In genomic region chr2:138274086-138274485, GRCm38 (mm10) we compare ENCODE assay signal across 20 mouse cellular contexts. TPM values are rescaled to one million over a fixed set of nuclear protein-coding genes. Genes with fewer than 3 reads are reported as not detected.
A peak's percentile ranks its signal among the peaks of the same experiment; 100 is the strongest.
DNase-seq lines count a peak whose midpoint lies in the region; ATAC-seq and TF ChIP-seq lines count a peak whose summit lies in the region.
"Had no signal": no experiment of that assay in that cellular context is flagged by ENCODE, and none has a peak within 500 bp of the region (broad histone marks: within the 10 kb centered on the region; RNA-seq: fewer than 3 reads in every experiment).

No protein-coding gene starts in this region.

- no peak for ATAC-seq in lung, embryonic 16.5 days (ENCODE audit: low read depth)
- peak; percentile 52 for ATAC-seq in intestine, embryonic 15.5 days
- ATAC-seq in intestine, postnatal 0 days = peak; percentile 34
- peak; percentile 88 for ATAC-seq in stomach, postnatal 0 days (ENCODE audit: low FRiP score, low TSS enrichment)
- ATAC-seq: forebrain, embryonic 13.5 days; forebrain, postnatal 0 days had no signal

- H3K9me3 ChIP-seq in lung, embryonic 16.5 days (ENCODE audit: control insufficient read depth, low read length) = no peaks in the 10 kb centered on the region
- no peaks in the 10 kb centered on the region for H3K9me3 ChIP-seq in intestine, embryonic 15.5 days
- no peaks in the 10 kb centered on the region for H3K9me3 ChIP-seq in intestine, postnatal 0 days (ENCODE audit: control insufficient read depth)
- H3K9me3 ChIP-seq in stomach, postnatal 0 days (ENCODE audit: control insufficient read depth, low read length) = no peaks in the 10 kb centered on the region
- H3K9me3 ChIP-seq: embryonic facial prominence, embryonic 10.5 days; forebrain, embryonic 13.5 days; heart, embryonic 10.5 days; hindbrain, embryonic 12.5 days had no signal

- no peak for DNase-seq in lung, postnatal 36 days
- no peak for DNase-seq in stomach, postnatal 0 days (ENCODE audit: low spot score)
- DNase-seq in right cerebral cortex, postnatal 36 days (ENCODE audit: low spot score in 2 of 2) = no peak
- no peak for DNase-seq in right cerebral cortex, postnatal 10 days (ENCODE audit: low spot score in 2 of 2)
- DNase-seq: adrenal gland, adult 8-10 months; adrenal gland, postnatal 36 days; cerebellum, adult 2 months; cerebellum, postnatal 10 days; forebrain, postnatal 0 days; gastrocnemius, postnatal 36 days; heart, adult 11 months; heart, postnatal 10 days; heart, postnatal 4 days had no signal

- H3K36me3 ChIP-seq in lung, embryonic 16.5 days (ENCODE audit: control insufficient read depth, insufficient read depth, low read length) = no peaks in the 10 kb centered on the region
- H3K36me3 ChIP-seq in intestine, embryonic 15.5 days = no peaks in the 10 kb centered on the region
- no peaks in the 10 kb centered on the region for H3K36me3 ChIP-seq in intestine, postnatal 0 days (ENCODE audit: control insufficient read depth, insufficient read depth)
- no peaks in the 10 kb centered on the region for H3K36me3 ChIP-seq in stomach, postnatal 0 days (ENCODE audit: control insufficient read depth, insufficient read depth, low read length)
- H3K36me3 ChIP-seq: embryonic facial prominence, embryonic 10.5 days; heart, embryonic 10.5 days; hindbrain, embryonic 12.5 days had no signal

- no peaks in the 10 kb centered on the region for H3K27me3 ChIP-seq in lung, embryonic 16.5 days (ENCODE audit: control insufficient read depth, insufficient read depth, low read depth, low read length)
- H3K27me3 ChIP-seq in intestine, embryonic 15.5 days (replicated peaks) = no peaks in the 10 kb centered on the region
- no peaks in the 10 kb centered on the region for H3K27me3 ChIP-seq in intestine, postnatal 0 days (replicated peaks; ENCODE audit: control insufficient read depth, insufficient read depth, low read length)
- no peaks in the 10 kb centered on the region for H3K27me3 ChIP-seq in stomach, postnatal 0 days (ENCODE audit: control insufficient read depth, insufficient read depth, low read length)
- H3K27me3 ChIP-seq: forebrain, embryonic 13.5 days; hindbrain, embryonic 12.5 days had no signal

- H3K4me2 ChIP-seq in lung, embryonic 16.5 days (ENCODE audit: low read depth, low read length) = no peak overlapping the region
- no peak overlapping the region for H3K4me2 ChIP-seq in intestine, embryonic 15.5 days (replicated peaks)
- H3K4me2 ChIP-seq in intestine, postnatal 0 days (replicated peaks; ENCODE audit: low read depth) = 0 out of 2 replicates have a peak overlapping the region, but pooled peaks have one; percentile 4
- peak overlapping the region; percentile 5; the same call in 1 of the 2 replicates for H3K4me2 ChIP-seq in stomach, postnatal 0 days (replicated peaks; ENCODE audit: low read depth)
- H3K4me2 ChIP-seq: forebrain, embryonic 13.5 days; hindbrain, embryonic 12.5 days had no signal

- H3K9ac ChIP-seq in lung, embryonic 16.5 days (ENCODE audit: low read length) = no peak overlapping the region
- H3K9ac ChIP-seq in intestine, embryonic 15.5 days = no peak overlapping the region
- H3K9ac ChIP-seq in intestine, postnatal 0 days (ENCODE audit: low read depth, low read length) = no peak overlapping the region
- no peak overlapping the region for H3K9ac ChIP-seq in stomach, postnatal 0 days (ENCODE audit: low read length)
- H3K9ac ChIP-seq: forebrain, embryonic 13.5 days; forebrain, postnatal 0 days; hindbrain, embryonic 12.5 days had no signal

- TF ChIP-seq EP300 in stomach, postnatal 0 days (optimal IDR thresholded peaks at IDR 0.05) = no peak

- 70% methylated on average over 5 of the region's 5 CpGs for WGBS in lung, embryonic 16.5 days
- WGBS in intestine, embryonic 15.5 days = 61% methylated on average over 5 of the region's 5 CpGs
- WGBS in intestine, postnatal 0 days = 43% methylated on average over 5 of the region's 5 CpGs
- 46% methylated on average over 5 of the region's 5 CpGs for WGBS in stomach, postnatal 0 days

- peaks cover 49% of the 10 kb centered on the region for H3K4me1 ChIP-seq in lung, embryonic 16.5 days (replicated peaks; ENCODE audit: control insufficient read depth, insufficient read depth, low read length)
- H3K4me1 ChIP-seq in intestine, embryonic 15.5 days (replicated peaks) = peaks cover 36% of the 10 kb centered on the region
- H3K4me1 ChIP-seq in intestine, postnatal 0 days (replicated peaks; ENCODE audit: control insufficient read depth, insufficient read depth, low read length) = peaks cover 5% of the 10 kb centered on the region; the same call in 1 of the 2 replicates
- peaks cover 9% of the 10 kb centered on the region for H3K4me1 ChIP-seq in stomach, postnatal 0 days (replicated peaks; ENCODE audit: control insufficient read depth, insufficient read depth)

- no peak for TF ChIP-seq CTCF in intestine, postnatal 0 days (IDR thresholded peaks at IDR 0.05; ENCODE audit: low read depth)
- TF ChIP-seq CTCF in stomach, postnatal 0 days (IDR thresholded peaks at IDR 0.05; ENCODE audit: low read depth) = no peak

- H3K4me3 ChIP-seq in lung, embryonic 16.5 days (ENCODE audit: low read length) = no peak overlapping the region
- H3K4me3 ChIP-seq in intestine, embryonic 15.5 days (replicated peaks) = no peak overlapping the region
- no peak overlapping the region for H3K4me3 ChIP-seq in intestine, postnatal 0 days (ENCODE audit: low read depth, low read length)
- H3K4me3 ChIP-seq in stomach, postnatal 0 days (ENCODE audit: low read depth, low read length) = no peak overlapping the region
- H3K4me3 ChIP-seq: embryonic facial prominence, embryonic 10.5 days; forebrain, embryonic 13.5 days; heart, embryonic 10.5 days; hindbrain, embryonic 12.5 days had no signal

- peak overlapping the region; percentile 20; the same call in 1 of the 2 replicates for H3K27ac ChIP-seq in lung, embryonic 16.5 days (ENCODE audit: low read length)
- H3K27ac ChIP-seq in intestine, embryonic 15.5 days = no peak overlapping the region
- no peak overlapping the region for H3K27ac ChIP-seq in intestine, postnatal 0 days (ENCODE audit: low read depth, low read length)
- peak overlapping the region; percentile 90 for H3K27ac ChIP-seq in stomach, postnatal 0 days (replicated peaks)
- H3K27ac ChIP-seq: embryonic facial prominence, embryonic 10.5 days; forebrain, embryonic 13.5 days; heart, embryonic 10.5 days; hindbrain, embryonic 12.5 days had no signal

RNA-seq across cellular contexts. Expression of gene Btbd3, which starts 17.7 kb away (rescaled TPM):
- 52.8 and 54.3 TPM in 2 replicates for polyA plus RNA-seq in lung, embryonic 16.5 days (2015; fragmentation: Nextera tagmentation; extraction: Ambion mirVana)
- polyA plus RNA-seq in intestine, embryonic 15.5 days (2015; fragmentation: Nextera tagmentation; extraction: Ambion mirVana) = 18.2 and 21.6 TPM in 2 replicates
- polyA plus RNA-seq in intestine, postnatal 0 days (2015; fragmentation: Nextera tagmentation; extraction: Ambion mirVana) = 10.6 and 11.4 TPM in 2 replicates
- polyA plus RNA-seq in stomach, postnatal 0 days (2015; fragmentation: Nextera tagmentation; extraction: Ambion mirVana) = 23.7 and 24.7 TPM in 2 replicates

Comparison
In these comparisons a context has a peak if more than half of its experiments do, and no peak if none do; other contexts are left out.
1. H3K4me2 ChIP-seq: peak in intestine, postnatal 0 days (single experiment) and stomach, postnatal 0 days (single experiment); none in lung, embryonic 16.5 days (single experiment) and intestine, embryonic 15.5 days (single experiment).
2. H3K27ac ChIP-seq: peak in lung, embryonic 16.5 days (single experiment) and stomach, postnatal 0 days (single experiment); none in intestine, embryonic 15.5 days (single experiment) and intestine, postnatal 0 days (single experiment).